Mouse (Mus musculus) gastrocnemius, postnatal 36 days (tissue): ENCODE data around the gene E130308A19Rik. TPM values are rescaled to one million over a fixed set of nuclear protein-coding genes. Genes with fewer than 3 reads are reported as not detected.

Source experiments
- DNase-seq, 2 experiments: peaks; one replicate each; pipeline ENCODE4 v3.0.0; 2022
- intact Hi-C: fragments of 180-260 bp; cut with DNase I; formaldehyde crosslinking; loops from one replicate; pipeline ENCODE4 v1.15.1; 2025
- total RNA-seq, 2 experiments: library from RNA; stranded (reverse); gene quantifications; 2 replicates each; pipeline ENCODE4 v1.2.3; 2021

The E130308A19Rik gene
- total RNA-seq, 2 experiments from 2014 or later = 3.1 to 4.5 TPM

DNA sequence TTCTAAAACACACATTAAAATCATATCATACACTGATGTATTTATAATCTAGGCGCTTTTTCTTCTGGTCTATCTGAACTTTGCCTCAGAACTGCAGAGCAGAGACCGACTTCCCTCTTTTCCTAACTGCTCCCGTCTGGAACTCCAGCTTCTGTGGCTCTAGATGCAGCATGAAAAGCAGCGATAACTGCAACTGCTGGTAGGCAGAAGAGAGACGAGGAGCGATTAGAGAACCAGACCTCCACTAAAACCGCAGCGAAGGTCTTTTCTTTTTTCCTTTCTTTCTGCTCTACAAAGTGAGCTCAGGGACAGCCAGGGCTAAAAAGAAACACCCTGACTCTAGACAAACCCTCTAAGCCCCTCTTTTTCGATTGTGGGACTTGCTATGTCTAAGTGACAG, 4.1 kb downstream of the E130308A19Rik start:
- intact Hi-C loops = no loop called here
- no peak for DNase-seq

DNA sequence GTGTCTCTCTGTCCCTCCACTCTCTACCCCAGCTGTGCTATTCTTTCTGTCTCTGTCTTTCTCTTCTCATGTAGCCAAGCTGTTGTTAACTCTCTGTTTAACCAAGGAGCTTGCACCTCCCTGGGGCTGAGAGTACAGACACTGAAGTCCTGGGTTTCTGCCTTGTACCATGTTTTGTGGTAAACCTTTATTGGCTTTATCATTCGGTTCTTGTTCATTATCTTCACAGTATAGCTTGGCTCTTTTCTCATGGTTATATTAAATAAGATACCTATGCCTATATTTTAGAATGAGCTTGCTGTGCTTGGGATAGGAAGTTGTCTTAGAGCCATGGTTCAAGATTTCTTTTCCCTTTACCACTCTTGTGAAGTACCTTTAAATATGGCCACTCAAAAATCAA, 8.5 kb downstream of the E130308A19Rik start:
- intact Hi-C loops = no loop called here
- no peak for DNase-seq

DNA sequence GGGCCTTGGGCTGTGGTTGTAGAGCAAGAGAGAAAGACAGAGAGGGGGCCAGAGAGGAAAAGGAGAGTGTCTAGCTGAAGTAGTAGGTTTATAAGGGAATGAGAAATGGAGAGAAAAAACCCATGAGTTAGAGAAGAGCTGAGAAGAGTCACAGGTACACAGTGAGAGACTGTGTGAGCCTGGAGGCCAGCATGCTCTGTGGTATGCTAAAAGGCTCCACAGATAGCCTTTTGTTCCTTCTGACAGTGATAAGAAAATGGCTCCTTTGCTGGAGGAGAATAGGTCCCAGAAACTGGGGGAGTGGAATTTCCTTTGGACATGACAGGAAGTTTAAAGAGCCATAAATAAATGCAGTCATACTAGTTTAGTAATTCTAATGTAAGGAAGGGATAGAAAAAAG, 13.2 kb downstream of the E130308A19Rik start:
- intact Hi-C loops = no loop called here
- DNase-seq = no peak

DNA sequence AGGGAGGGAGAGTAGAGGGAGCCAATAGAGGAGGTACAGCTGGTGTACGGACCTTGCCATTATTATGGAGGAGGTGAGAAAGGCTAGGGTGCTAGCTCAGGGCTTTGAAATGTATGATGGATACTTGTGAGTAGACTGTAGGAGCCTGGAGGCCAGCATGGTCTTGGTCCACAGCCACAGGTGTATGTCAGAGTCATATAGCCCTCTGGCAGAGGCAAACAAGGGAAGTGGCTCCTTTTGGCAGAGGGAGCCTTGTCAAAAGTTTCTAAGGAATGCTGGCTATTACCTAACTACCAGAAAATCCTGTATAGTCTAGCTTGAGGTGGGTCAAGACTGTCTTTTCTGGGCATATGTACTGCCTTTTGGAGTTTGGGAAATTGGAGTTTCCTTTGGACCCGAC, 14.7 kb downstream of the E130308A19Rik start:
- intact Hi-C loops = no loop called here
- DNase-seq = no peak

DNA sequence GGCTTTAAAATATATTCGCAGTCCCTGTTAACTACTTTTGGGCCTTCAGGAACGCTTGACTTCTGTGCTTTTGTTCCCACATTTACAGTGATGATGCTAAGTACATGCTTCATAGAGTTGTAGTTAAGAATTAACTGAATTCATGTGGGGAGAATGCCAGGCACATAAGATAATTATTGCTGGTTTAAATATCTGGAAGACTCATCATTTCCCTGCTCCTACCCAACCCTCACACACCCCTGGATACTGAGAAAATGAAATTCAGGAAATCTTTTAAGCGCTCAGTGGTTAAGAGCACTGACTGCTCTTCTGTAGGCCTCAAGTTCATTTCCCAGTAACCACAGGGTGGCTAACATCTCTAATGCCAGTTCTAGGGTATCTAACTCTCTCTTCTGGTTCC, 16.0 kb downstream of the E130308A19Rik start:
- DNase-seq = no peak
- intact Hi-C loops = no loop called here

DNA sequence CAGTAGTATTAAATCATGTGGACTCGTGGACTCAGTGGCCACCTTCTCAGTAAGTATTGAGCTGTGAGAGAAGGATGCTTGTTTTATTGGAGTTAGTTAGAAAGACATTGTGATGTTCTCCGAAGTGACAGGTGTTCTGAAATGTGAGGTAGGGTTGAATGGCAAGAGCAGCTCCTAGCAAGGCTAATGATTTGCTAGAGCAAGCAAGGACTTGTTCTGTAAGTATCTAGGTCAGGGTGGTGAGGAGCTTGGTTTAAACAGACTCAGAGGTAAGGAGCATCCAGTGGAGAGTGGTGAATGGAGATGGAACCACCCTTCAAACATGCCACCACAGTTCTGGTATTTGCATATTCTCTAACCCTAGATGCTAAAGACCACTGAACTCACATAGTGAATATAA, 16.6 kb downstream of the E130308A19Rik start:
- intact Hi-C loops = no loop called here
- DNase-seq = no peak

DNA sequence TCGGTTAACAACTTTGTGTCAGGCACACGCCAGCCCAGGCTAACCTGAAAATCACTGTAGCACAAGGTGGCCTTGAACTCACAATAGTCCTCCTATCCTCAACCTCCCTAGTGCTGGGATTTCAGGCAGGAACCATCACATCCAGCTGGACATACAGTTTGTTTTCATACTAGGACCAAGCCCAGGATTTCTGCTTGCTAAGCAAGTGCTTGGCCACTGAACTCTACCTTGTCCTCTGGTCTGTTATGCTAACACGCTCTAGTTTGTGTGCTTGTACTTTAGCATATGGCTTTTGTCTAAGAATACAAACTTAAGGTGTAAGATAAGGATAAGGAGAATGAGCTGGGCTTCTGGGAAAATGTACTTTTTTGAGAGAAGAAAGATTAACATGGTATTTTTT, 18.4 kb downstream of the E130308A19Rik start:
- no peak for DNase-seq
- intact Hi-C loops = no loop called here

DNA sequence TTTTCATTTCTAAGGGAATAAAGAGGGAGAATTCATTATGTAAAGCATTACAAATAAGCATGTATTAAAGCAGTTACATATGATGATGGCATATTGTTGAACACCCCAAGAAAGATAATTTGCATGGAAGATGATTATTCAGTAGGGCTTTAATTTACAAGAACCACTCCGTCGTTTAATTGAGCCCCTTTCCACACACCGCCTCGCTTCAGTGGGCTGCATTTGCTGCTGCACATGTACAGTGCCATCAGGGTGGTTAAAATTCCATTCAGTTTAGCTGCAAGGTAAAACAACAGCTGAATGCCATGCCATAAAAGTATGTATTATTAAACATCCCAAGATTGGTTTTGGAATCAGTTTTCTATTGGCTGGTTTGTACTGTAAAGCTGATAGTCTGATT, 19.0 kb downstream of the E130308A19Rik start:
- no peak for DNase-seq
- intact Hi-C loops = no loop called here

DNA sequence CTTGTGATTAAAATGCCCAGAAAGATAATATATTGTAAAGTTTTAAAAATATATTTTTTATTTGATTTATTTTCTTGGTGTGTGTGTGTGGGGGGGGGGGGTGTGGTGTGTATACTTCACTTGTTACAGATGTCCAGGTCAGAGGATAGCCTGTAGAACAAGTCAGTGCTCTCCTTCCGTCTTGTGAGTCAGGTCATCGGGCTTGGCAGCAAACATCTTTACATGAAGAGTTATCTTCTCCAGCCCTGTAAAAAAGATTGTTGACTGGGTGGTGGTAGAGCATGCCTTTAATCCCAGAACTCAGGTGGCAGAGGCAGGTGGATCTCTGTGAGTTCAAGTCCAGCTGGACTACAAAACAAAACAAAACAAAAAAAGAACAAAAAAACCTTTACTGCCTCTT, 19.6 kb downstream of the E130308A19Rik start:
- no peak for DNase-seq
- intact Hi-C loops = no loop called here

DNA sequence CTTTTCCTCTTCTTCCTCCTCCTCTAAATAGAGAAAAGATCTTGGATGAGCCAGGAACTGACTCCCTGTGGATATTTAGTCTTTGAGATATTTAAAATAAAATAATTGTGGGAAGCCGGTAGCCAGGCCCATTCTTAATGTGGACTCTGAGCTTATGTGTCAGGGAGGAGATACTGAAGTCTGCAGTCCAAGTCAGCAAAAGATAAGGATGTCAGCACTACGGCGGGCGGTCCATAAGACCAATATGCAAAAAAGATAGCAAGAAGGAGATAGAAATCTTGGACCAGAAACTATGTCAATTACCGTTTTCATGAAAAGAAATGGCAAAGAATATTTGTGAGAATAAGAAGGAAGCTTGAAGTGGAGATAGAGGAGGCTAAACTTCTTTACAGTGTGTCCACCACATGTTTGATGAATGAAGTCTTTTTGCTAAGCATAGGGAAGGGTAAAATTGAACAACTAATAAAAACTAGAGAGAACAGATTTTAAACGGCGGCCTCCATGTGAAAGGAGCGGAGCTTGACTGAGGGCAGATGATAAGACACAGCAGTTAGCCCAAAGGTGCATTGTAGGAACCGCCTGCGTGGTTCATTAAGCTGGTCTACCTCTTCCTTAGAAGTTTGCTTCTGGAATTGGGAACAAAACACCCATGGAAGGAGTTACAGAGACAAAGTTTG, 20.1 kb downstream of the E130308A19Rik start:
- DNase-seq = no peak

DNA sequence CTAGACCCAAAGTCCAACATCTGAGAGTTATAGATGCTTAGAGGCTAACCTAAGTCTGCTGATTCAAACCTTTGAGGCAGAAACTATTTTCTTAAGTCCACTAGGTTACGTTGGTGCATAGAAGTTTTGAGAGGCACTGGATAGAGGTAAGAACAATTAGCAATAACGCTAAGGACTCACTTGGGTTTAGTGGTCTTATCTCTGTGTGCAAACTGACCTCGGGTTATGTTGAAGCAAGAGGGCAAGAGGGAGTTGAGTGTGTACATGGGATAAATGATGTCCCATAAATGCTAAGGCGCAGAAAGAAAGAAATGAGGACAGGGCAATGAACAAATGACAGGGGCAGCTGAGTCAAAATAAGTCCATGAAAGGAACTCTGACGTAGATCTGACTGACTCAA, 23.1 kb downstream of the E130308A19Rik start:
- DNase-seq = no peak
- intact Hi-C loops = no loop called here

More for the DNA sequence above, 20.1 kb downstream of the E130308A19Rik start:
- intact Hi-C loops = no loop called here

DNA sequence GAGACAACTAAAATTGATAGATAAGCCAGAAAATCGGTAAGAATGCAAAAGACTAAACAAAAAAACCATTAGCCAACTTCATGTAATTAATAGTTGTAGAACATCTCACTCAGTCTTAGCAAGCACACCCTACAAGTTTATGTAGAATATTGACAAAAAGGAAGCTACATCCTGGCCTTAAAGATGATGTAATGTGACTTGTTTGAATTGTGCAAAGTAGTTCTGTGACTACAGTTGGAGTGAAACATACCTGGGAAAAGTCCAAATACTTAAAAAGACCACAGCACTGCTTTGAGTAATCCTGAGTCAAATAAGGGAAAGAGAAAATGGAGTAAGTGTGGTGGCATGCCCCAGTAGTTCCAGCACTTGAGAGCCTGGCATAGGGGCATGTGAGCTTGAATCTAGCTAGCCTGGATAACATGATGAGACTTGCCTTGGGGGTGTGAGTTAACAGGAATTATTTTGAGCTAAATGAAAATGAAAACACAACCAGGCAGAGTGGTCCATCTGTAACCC, 26.2 kb downstream of the E130308A19Rik start:
- DNase-seq = no peak
- intact Hi-C loops = no loop called here

DNA sequence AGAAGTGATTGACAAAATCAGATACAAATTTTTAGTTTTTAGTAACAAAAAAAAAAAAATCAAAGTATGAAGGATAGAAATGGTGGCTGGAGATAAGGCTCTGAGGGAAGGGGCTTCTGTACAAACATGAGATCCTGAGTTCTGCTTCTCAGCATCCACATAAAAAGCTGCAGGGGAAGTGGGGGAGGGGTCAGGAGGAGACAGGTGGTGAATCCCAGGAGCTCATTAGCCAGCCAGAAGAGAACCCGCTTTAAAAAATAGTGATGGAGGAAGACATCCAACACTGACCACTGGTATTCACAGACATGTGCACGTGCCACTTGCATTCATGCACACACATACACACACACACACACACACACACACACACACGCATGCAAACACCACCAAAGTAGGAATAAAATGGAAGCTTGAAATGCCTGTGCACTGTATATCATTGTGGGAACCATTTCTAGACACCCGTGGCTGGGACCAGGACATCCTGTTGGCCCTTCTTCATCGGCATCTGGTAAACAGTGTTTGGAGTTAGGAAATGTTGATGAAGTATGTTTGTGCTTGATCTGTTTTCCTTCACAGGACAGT, 30.1 kb downstream of the E130308A19Rik start:
- no peak for DNase-seq
- intact Hi-C loops = no loop called here

DNA sequence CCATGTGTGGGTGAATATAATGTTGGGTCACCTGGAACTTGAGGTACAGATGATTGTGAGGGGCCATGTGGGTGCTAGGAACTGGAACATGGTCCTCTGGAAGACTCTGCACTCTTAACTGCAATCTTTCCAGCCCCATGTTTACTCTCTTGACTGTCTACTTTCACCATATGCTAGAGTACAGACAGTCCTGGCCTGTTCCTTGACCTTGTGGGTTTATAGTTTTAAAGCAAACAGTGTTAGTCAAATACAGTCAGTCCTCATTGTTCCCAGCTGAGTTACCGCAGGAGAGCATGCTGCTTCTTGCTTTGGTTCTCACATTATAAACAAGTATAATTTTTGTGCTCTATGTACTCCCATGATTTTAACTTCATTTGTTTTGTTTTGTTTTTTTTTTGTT, 36.2 kb downstream of the E130308A19Rik start:
- intact Hi-C loops = no loop called here
- DNase-seq = no peak

DNA sequence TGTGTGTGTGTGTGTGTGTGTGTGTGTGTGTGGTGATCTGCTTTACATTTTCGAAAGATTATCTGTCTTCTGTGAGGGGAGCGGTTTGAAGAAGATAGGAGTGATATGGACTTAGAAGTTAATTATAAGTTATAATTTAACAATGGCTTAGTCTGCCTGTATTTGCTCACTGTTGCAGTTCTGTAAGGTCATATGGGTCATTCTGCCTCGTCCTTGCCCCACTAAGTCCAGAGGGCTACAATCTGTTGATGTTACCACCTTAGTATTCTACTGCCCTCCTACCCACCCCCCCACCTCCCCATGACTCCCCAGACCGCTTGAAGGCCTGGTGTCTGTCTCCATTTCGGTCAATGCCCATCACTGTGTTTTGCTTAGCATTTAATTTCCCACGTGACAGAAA, 37.4 kb downstream of the E130308A19Rik start:
- no peak for DNase-seq
- intact Hi-C loops = no loop called here

DNA sequence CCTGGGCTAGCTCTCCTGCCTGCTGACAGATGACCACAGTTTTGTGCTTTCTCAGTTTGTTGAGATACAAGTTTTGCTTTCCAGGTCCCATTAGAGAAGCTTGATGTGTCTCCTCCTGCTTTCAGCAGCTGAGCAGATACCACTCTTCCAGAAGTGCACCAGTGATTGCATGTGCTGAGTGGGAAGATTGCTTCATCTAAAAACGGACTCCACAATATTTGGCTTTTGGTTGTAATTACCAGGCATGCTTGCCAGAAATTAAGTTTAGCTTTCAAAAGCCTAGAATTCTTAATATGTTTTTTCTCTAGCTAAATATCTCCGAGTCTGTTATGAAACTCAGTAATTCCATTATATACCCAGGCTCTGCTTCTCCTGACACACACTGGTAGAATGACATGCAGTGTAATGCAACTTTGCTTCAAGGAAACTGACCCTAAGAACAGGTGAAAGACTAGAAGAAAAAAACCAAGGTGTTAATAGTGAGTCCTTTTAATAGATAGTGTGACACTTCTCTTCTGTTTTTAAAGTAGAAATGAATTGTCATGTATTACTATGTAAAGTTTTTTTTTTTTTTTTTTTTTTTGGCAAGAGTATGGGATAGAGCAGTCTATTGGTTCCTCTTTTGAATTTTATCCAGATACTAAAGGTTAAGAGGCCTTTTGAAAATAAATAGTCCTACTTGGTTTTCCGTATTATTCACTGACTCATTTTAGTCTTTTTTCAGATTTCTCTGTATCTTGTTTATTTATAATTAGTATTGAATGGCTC, 40.7 kb downstream of the E130308A19Rik start:
- intact Hi-C loops = no loop called here
- DNase-seq = no peak

DNA sequence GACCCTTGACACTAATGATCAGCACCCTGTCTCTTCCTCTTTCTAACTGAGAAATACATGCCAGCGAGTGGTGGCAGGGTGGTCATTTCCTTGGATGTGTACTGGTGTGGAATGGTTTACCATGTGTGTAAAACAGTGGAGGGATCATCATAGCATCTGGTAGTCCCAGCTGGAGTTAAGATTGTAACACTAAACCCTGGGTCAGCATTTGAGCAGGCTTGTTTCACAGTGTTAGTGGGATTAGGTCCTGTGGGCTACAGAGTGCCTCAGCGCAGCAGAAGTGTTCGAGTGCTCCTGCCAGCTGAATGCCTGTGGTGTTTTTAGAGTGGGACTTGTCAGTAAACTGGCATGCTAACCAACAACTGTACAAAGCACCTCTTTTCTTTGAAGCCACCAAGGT, 42.0 kb downstream of the E130308A19Rik start:
- DNase-seq = no peak
- intact Hi-C loops = no loop called here

DNA sequence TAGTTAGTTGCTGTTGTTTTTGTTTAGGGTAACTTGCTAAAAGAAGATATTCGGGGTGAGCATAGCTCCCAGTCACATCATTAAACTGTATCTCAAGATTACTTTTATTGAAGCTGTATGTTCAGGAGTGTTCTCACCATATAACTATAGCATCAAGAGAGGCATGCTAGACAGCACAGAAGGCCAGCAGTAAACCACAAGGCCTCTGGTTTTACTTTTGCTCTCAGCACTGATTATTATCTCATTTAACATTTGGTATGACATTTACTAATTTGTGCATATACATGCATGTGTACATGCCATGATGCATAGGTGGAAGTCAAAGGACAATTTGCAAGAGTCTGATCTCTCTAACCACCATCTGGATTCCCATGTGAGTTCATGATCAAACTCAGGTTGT, 43.1 kb downstream of the E130308A19Rik start:
- intact Hi-C loops = no loop called here

DNA sequence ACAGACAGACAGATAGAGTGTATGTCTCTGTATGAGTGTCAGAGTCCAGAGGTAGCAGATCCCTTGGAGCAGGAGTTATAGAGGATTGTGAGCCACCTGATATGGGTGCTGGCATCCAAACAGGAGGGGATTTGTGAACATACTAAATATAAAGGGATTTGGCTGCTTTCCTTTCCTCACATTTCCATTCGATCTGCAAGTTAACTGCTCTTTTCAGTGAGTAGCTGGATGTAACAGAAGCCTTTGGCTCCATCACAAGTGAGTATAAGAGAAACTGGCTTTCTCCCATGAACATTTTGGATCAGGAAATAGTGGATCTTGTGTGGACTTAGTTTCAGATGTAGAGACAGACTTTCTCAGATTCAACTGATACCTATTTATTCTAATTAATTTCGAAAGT, 44.0 kb downstream of the E130308A19Rik start:
- DNase-seq = no peak
- intact Hi-C loops = no loop called here

More for the DNA sequence above, 43.1 kb downstream of the E130308A19Rik start:
- no peak for DNase-seq

DNA sequence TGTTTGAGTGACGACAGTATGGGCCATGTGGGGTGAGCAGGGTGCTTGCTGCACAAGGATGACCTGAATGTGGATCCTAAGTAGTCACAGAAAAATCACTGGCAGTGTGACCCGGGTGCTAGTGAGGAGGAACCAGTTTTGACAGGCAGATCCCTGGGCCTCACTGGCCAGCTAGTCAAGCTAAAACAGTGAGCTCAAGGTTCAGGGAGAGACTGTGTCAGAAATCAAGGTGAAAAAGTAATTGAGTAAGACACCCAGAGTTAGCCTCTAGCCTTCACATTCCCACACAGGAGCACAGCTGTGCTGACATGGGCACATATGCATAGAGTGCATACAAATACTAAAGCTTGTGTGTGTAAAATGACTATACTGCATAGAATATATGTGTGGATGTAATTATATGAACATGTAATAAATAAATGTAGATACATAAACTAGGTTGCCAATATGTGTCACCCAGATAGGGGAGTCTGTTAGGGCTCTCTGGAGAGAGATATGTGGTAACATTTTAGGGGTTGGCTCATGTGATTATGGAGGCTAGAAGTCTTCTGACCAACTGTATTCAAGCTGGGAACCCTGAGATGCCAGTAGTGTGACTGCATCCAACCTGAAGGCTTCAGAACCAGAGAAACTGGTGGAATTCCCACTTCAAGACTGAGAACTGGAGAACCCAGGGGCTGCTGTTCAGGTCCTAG, 47.6 kb downstream of the E130308A19Rik start:
- intact Hi-C loops = no loop called here
- no peak for DNase-seq
